ENCODE assay signal across 14 mouse cellular contexts in genomic region chr1:76031171-76031922, GRCm38 (mm10).
DNase-seq lines count a peak whose midpoint lies in the region; ATAC-seq and TF ChIP-seq lines count a peak whose summit lies in the region.
"Had no signal": no experiment of that assay in that cellular context is flagged by ENCODE, and none has a peak within 500 bp of the region (broad histone marks: within the 10 kb centered on the region; RNA-seq: fewer than 3 reads in every experiment).

No protein-coding gene starts in this region.

- no peaks in the 10 kb centered on the region; the same call in 1 of the 2 replicates for H3K4me1 ChIP-seq in liver, adult 2 months (ENCODE audit: control insufficient read depth, insufficient read depth, low read length)
- H3K4me1 ChIP-seq in liver, embryonic 11.5 days (replicated peaks; ENCODE audit: control insufficient read depth, insufficient read depth, low read length) = no peaks in the 10 kb centered on the region
- H3K4me1 ChIP-seq in limb, embryonic 10.5 days = peaks cover 34% of the 10 kb centered on the region

- H3K4me3 ChIP-seq in liver, adult 2 months (ENCODE audit: insufficient read depth, low read depth, low read length) = no peak overlapping the region
- H3K4me3 ChIP-seq in liver, embryonic 11.5 days (ENCODE audit: low read depth, low read length) = no peak overlapping the region
- no peak overlapping the region for H3K4me3 ChIP-seq in limb, embryonic 10.5 days
- H3K4me3 ChIP-seq: gastrocnemius, adult 2 months; stomach, embryonic 15.5 days had no signal

- no peaks in the 10 kb centered on the region for H3K36me3 ChIP-seq in liver, adult 2 months (ENCODE audit: control insufficient read depth, insufficient read depth, low read length)
- no peaks in the 10 kb centered on the region for H3K36me3 ChIP-seq in liver, embryonic 11.5 days (ENCODE audit: control insufficient read depth, insufficient read depth, low read length)
- no peaks in the 10 kb centered on the region for H3K36me3 ChIP-seq in limb, embryonic 10.5 days
- H3K36me3 ChIP-seq: stomach, embryonic 15.5 days had no signal

- H3K27me3 ChIP-seq in liver, adult 2 months (ENCODE audit: control insufficient read depth, insufficient read depth, low read length) = no peaks in the 10 kb centered on the region
- no peaks in the 10 kb centered on the region for H3K27me3 ChIP-seq in liver, embryonic 11.5 days (replicated peaks; ENCODE audit: control insufficient read depth, insufficient read depth, low read length)
- H3K27me3 ChIP-seq in limb, embryonic 10.5 days (ENCODE audit: low read depth, poor library complexity, severe bottlenecking) = no peaks in the 10 kb centered on the region
- H3K27me3 ChIP-seq: stomach, embryonic 15.5 days had no signal

- no peak for ATAC-seq in liver, embryonic 11.5 days (replicated peaks; ENCODE audit: low FRiP score)
- ATAC-seq: inflammation-experienced regulatory T-cells, adult 6 months had no signal

- WGBS in liver, adult 2 months = 21% methylated on average over 11 of the region's 11 CpGs
- WGBS in liver, embryonic 11.5 days = 61% methylated on average over 11 of the region's 11 CpGs
- 40% methylated on average over 11 of the region's 11 CpGs for WGBS in limb, embryonic 10.5 days

- DNase-seq in heart, adult 18-20 months = peak; percentile 47 to 51
- DNase-seq in heart, adult 8-10 months (ENCODE audit: low spot score) = no peak
- peak; percentile 31 for DNase-seq in liver, adult 2 months (ENCODE audit: extremely low read depth, low read depth, low spot score)
- no peak for DNase-seq in liver, embryonic 11.5 days (ENCODE audit: low spot score)
- DNase-seq in limb, embryonic 10.5 days (ENCODE audit: low spot score) = no peak
- DNase-seq in lung, postnatal 4 days = peak; percentile 20 to 32
- DNase-seq in neural tube, embryonic 10.5 days (ENCODE audit: extremely low spot score, low spot score) = no peak
- DNase-seq: gastrocnemius, adult 2 months; kidney, postnatal 10 days; midbrain, embryonic 14.5 days; thymus, postnatal 36 days had no signal

- H3K9ac ChIP-seq in liver, adult 2 months (ENCODE audit: low read depth, low read length) = no peak overlapping the region
- H3K9ac ChIP-seq in liver, embryonic 11.5 days (ENCODE audit: low read depth, low read length) = no peak overlapping the region
- H3K9ac ChIP-seq: liver, embryonic 14.5 days; stomach, embryonic 15.5 days had no signal

- no peak for TF ChIP-seq CTCF in liver, adult 2 months (IDR thresholded peaks at IDR 0.05; ENCODE audit: low read depth, low read length)

- no peaks in the 10 kb centered on the region for H3K79me2 ChIP-seq in liver, adult 2 months (ENCODE audit: control insufficient read depth, insufficient read depth, low read length)

- no peaks in the 10 kb centered on the region for H3K9me3 ChIP-seq in liver, embryonic 11.5 days (ENCODE audit: control insufficient read depth, low read length)
- no peaks in the 10 kb centered on the region for H3K9me3 ChIP-seq in limb, embryonic 10.5 days (replicated peaks)
- H3K9me3 ChIP-seq: stomach, embryonic 15.5 days had no signal

- H3K4me2 ChIP-seq in liver, embryonic 11.5 days = no peak overlapping the region
- H3K4me2 ChIP-seq: stomach, embryonic 15.5 days had no signal

- H3K27ac ChIP-seq in liver, adult 2 months (replicated peaks; ENCODE audit: insufficient read depth, low read depth, low read length) = no peak overlapping the region
- no peak overlapping the region for H3K27ac ChIP-seq in liver, embryonic 11.5 days (ENCODE audit: low read depth, low read length)
- peak overlapping the region; percentile 64 for H3K27ac ChIP-seq in limb, embryonic 10.5 days
- H3K27ac ChIP-seq: gastrocnemius, adult 2 months; liver, embryonic 14.5 days; stomach, embryonic 15.5 days had no signal

- no peak for TF ChIP-seq POLR2A in liver, adult 2 months (IDR thresholded peaks at IDR 0.05; ENCODE audit: extremely low read depth, insufficient read depth, low read length)

Comparison
In these comparisons a context has a peak if more than half of its experiments do, and no peak if none do; other contexts are left out.
1. DNase-seq: peak in heart, adult 18-20 months (2 of 2), liver, adult 2 months (single experiment) and lung, postnatal 4 days (2 of 2); none in heart, adult 8-10 months (single experiment), liver, embryonic 11.5 days (single experiment), limb, embryonic 10.5 days (single experiment) and neural tube, embryonic 10.5 days (single experiment).